Mouse (Mus musculus) retina, embryonic 14.5 days (tissue): ENCODE measurements around the gene Flnb.

ENCODE experiments used
- DNase-seq: peaks from one replicate; pipeline ENCODE4 v3.0.0-alpha.2; 2015; ENCODE audit warnings: low spot score

Gene Flnb

GRCm38 (mm10) chr14:7817770-7818462 lies at the start of gene Flnb:
TSS of gene Flnb (plus strand) at chr14:7817957.
- DNase-seq, result peak; percentile 99

GRCm38 (mm10) chr14:7773714-7774389 lies 43.9 kb upstream of the Flnb start:
- no peak for DNase-seq

GRCm38 (mm10) chr14:7786073-7786472 lies 31.7 kb upstream of the Flnb start:
- DNase-seq, result no peak

- DNase-seq, result no peak
Measured at GRCm38 (mm10) chr14:7789266-7790030, 28.3 kb upstream of the Flnb start.

GRCm38 (mm10) chr14:7791061-7791531 lies 26.7 kb upstream of the Flnb start:
- DNase-seq, result no peak

GRCm38 (mm10) chr14:7791532-7792159 lies 26.1 kb upstream of the Flnb start, which contains the start of gene Gm26661:
TSS of gene Gm26661 (plus strand) at chr14:7791587.
- DNase-seq, result peak; percentile 74

GRCm38 (mm10) chr14:7795961-7796360 lies 21.8 kb upstream of the Flnb start:
- DNase-seq, result no peak

- DNase-seq, result no peak
Measured at GRCm38 (mm10) chr14:7800611-7801010, 17.1 kb upstream of the Flnb start.

- peak; percentile 62 for DNase-seq
Measured at GRCm38 (mm10) chr14:7801831-7802230, 15.9 kb upstream of the Flnb start.

GRCm38 (mm10) chr14:7803874-7804557 lies 13.7 kb upstream of the Flnb start:
- no peak for DNase-seq

GRCm38 (mm10) chr14:7804558-7804905 lies 13.2 kb upstream of the Flnb start:
- DNase-seq, result no peak

GRCm38 (mm10) chr14:7807711-7808110 lies 10.0 kb upstream of the Flnb start:
- DNase-seq, result no peak

GRCm38 (mm10) chr14:7808501-7808981 lies 9.2 kb upstream of the Flnb start:
- DNase-seq, result no peak

GRCm38 (mm10) chr14:7809043-7809955 lies 8.5 kb upstream of the Flnb start:
- DNase-seq, result no peak

- DNase-seq, result peak; percentile 32
Measured at GRCm38 (mm10) chr14:7818463-7819121, 835 bp downstream of the Flnb start.

- DNase-seq, result no peak
Measured at GRCm38 (mm10) chr14:7819446-7819845, 1.7 kb downstream of the Flnb start.

- DNase-seq, result no peak
Measured at GRCm38 (mm10) chr14:7821341-7821740, 3.6 kb downstream of the Flnb start.

- DNase-seq, result peak; percentile 50
Measured at GRCm38 (mm10) chr14:7822693-7823092, 4.9 kb downstream of the Flnb start.

GRCm38 (mm10) chr14:7824651-7825268 lies 7.0 kb downstream of the Flnb start:
- no peak for DNase-seq
